Mouse (Mus musculus) cortical plate, adult 2 months (tissue): ENCODE measurements at regions not wholly inside any gene's neighbourhood (a gene's known extent, or its start where the extent isn't known, plus 50 kb on each side); places are given as distances from the start of the nearest gene placed in this dataset.

ENCODE experiments used
- CTCF ChIP-seq: fragments of 200-500 bp; IDR thresholded peaks from 2 replicates; pipeline ENCODE4 v1.5.1; 2011; ENCODE audit warnings: mild to moderate bottlenecking, control low read depth, low read length; ENCODE audit not compliant: insufficient read depth; ENCODE audit errors: extremely low read depth
- POLR2A ChIP-seq: fragments of 200-500 bp; IDR thresholded peaks from 2 replicates; pipeline ENCODE4 v1.6.1; 2011; ENCODE audit warnings: mild to moderate bottlenecking, low read length, control low read depth; ENCODE audit not compliant: insufficient read depth; ENCODE audit errors: extremely low read depth

GRCm38 (mm10) chr2:51036190-51036755, 112.6 kb downstream of the Rnd3 start:
- TF ChIP-seq CTCF (no peak), POLR2A (no peak)
